Mouse (Mus musculus): ENCODE data around the gene Zfhx3. TPM values are rescaled to one million over a fixed set of nuclear protein-coding genes. Genes with fewer than 3 reads are reported as not detected.

The Zfhx3 gene
- total and polyA plus RNA-seq, 3 experiments: 0.23 to 2.5 TPM; not detected in 1

DNA sequence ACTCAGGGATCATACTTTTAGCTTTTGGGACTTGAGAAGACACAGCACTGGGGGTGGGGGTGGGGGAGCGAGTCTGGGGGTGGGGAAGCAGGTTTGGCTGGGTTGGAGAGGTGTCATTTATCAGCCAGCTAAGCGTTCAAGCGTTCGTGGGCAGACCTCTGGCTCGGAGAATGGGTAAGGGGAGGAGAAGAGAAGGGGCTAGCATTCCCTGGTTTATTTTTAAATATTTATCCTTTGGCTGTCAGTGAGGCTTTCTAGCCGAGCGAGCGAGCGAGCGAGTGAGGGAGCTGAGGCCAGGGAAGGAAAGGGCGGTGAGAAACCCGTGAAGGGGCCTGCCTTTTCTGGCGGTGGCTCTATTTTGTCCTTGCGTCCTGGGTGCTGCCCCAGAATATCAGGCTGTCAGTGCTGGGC lies 769.6 kb downstream of the Zfhx3 start:
- Histone ChIP-seq H3K4me1 (ENCODE audit: control insufficient read depth in 1 of 2, insufficient read depth in 2 of 2, low read length in 2 of 2) (no peaks in the 10 kb centered on the region; a peak in 1 of 4 replicates), H3K27me3 (ENCODE audit: control insufficient read depth in 1 of 2, insufficient read depth in 2 of 2, low read length in 2 of 2) (peaks cover 13 to 14% of the 10 kb centered on the region in 2 experiments), H3K27ac (ENCODE audit: control insufficient read depth, low read depth, low read length) (no peak overlapping the region)

DNA sequence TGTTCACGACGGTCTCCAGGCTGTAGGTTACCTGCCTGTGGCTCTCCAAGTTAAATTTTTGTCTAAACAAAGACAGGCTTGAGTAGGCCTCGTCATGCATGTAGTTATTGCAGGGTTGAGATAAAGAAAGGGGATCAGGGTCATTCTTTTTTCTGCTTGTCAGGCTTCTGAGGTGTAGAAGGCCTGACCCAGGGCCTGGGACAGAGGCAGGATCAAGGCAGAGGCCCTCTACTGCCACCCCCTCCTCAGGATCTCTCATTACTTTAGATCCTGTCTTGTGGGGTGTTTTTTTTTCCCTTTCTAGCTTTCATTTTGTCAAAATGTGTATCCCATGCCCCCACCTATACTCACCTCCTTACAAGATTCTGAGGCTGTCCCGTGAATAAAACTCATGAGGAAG lies 770.2 kb downstream of the Zfhx3 start:
- H3K9ac ChIP-seq (ENCODE audit: control insufficient read depth, low read depth, low read length, poor library complexity, severe bottlenecking): no peak overlapping the region

More for the DNA sequence above, 769.6 kb downstream of the Zfhx3 start:
- no peak for TF ChIP-seq ZC3H11A (IDR thresholded peaks at IDR 0.05; ENCODE audit: low read depth, low read length)
- TF ChIP-seq RCOR1 (IDR thresholded peaks at IDR 0.05; ENCODE audit: low read depth, low read length): no peak
- no peak for TF ChIP-seq TBP (IDR thresholded peaks at IDR 0.05; ENCODE audit: low read depth, low read length)
- TF ChIP-seq CHD2 (IDR thresholded peaks at IDR 0.05; ENCODE audit: low read length): no peak
- TF ChIP-seq USF2 (IDR thresholded peaks at IDR 0.05; ENCODE audit: borderline replicate concordance in 1 of 2, insufficient read depth in 1 of 2, low read depth in 1 of 2, low read length in 2 of 2): no peak
- TF ChIP-seq POLR2AphosphoS5 (IDR thresholded peaks at IDR 0.05; ENCODE audit: borderline replicate concordance, low read depth, low read length): no peak
- TF ChIP-seq EP300 (IDR thresholded peaks at IDR 0.05; ENCODE audit: low read depth in 1 of 2, low read length in 2 of 2): no peak
- no peaks in the 10 kb centered on the region for H3K36me3 ChIP-seq (ENCODE audit: control insufficient read depth in 1 of 2, insufficient read depth in 2 of 2, low read length in 2 of 2)
- no peaks in the 10 kb centered on the region for H3K79me2 ChIP-seq (ENCODE audit: control insufficient read depth, insufficient read depth, low read length, poor library complexity)
- no peak overlapping the region for H3K4me3 ChIP-seq (ENCODE audit: control insufficient read depth in 1 of 2, insufficient read depth in 1 of 2, low read depth in 2 of 2, low read length in 2 of 2)
- no peak overlapping the region for H3K9ac ChIP-seq (ENCODE audit: control insufficient read depth, low read depth, low read length, poor library complexity, severe bottlenecking)
- DNase-seq (ENCODE audit: low read depth, low spot score): no peak
- H3K9me3 ChIP-seq (replicated peaks; ENCODE audit: insufficient read depth, low read length): no peaks in the 10 kb centered on the region

DNA sequence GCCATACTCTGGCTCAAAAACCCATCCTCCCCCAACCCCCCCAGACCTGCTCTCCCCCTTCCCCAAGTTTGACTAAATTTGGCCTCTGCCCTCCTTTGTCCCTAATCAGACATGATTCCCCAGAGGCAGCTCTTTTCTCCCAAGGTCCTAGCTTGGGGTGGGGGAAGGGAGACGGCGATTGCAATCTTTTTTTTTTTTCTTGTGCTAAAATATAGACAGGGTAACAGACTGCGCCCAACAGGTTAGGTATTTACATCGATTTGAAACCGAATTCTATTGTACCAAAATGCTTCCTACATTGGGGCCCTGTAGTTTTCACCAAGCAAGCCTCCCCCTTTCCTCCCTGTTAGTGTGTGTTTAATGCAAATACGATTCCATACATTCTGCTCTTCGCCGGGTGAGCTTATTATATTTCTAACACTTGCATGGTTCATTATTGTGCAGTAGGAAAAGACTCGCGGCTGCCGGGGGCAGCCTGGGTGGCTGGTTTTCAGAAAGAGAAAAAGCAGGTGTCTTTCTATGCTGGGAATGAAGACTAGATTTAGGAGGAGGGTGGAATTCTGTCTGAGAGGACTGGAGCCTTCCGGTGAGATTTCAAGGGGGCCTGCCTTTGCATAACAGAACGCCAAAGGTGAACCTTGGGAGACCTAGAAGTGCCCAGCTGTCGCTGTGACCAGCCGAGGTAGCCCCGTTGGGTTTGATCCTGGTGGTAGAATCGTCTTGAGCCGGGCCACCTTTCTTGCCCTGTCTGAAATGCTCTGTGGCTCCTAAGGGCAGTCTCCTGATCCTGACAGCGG lies 771.1 kb downstream of the Zfhx3 start:
- no peak for DNase-seq (ENCODE audit: low read depth, low spot score)
- Histone ChIP-seq H3K79me2 (ENCODE audit: control insufficient read depth, insufficient read depth, low read length, poor library complexity) (no peaks in the 10 kb centered on the region), H3K36me3 (ENCODE audit: control insufficient read depth in 1 of 2, insufficient read depth in 2 of 2, low read length in 2 of 2) (no peaks in the 10 kb centered on the region), H3K27me3 (ENCODE audit: control insufficient read depth in 1 of 2, insufficient read depth in 2 of 2, low read length in 2 of 2) (peaks cover 13 to 14% of the 10 kb centered on the region in 2 experiments), H3K9me3 (replicated peaks; ENCODE audit: insufficient read depth, low read length) (no peaks in the 10 kb centered on the region), H3K9ac (ENCODE audit: control insufficient read depth, low read depth, low read length, poor library complexity, severe bottlenecking) (no peak overlapping the region), H3K27ac (ENCODE audit: control insufficient read depth, low read depth, low read length) (no peak overlapping the region), H3K4me3 (ENCODE audit: control insufficient read depth in 1 of 2, insufficient read depth in 1 of 2, low read depth in 2 of 2, low read length in 2 of 2) (0 out of 4 replicates have a peak overlapping the region, but pooled peaks of 1 of the 2 experiments have one; percentile 50), H3K4me1 (ENCODE audit: control insufficient read depth in 1 of 2, insufficient read depth in 2 of 2, low read length in 2 of 2) (no peaks in the 10 kb centered on the region; a peak in 1 of 4 replicates)
- TF ChIP-seq ZMIZ1 (IDR thresholded peaks at IDR 0.05; ENCODE audit: low read depth, low read length) (no peak), SIN3A (IDR thresholded peaks at IDR 0.05; ENCODE audit: low read length) (no peak), BHLHE40 (IDR thresholded peaks at IDR 0.05; ENCODE audit: borderline replicate concordance, low read depth, low read length) (no peak), TCF12 (IDR thresholded peaks at IDR 0.05; ENCODE audit: low read depth, low read length) (no peak), RCOR1 (IDR thresholded peaks at IDR 0.05; ENCODE audit: low read depth, low read length) (no peak), MXI1 (IDR thresholded peaks at IDR 0.05; ENCODE audit: low read depth, low read length) (no peak), USF2 (IDR thresholded peaks at IDR 0.05; ENCODE audit: borderline replicate concordance in 1 of 2, insufficient read depth in 1 of 2, low read depth in 1 of 2, low read length in 2 of 2) (no peak), MAZ (IDR thresholded peaks at IDR 0.05; ENCODE audit: low read depth, low read length) (no peak)

More for the DNA sequence above, 770.2 kb downstream of the Zfhx3 start:
- no peaks in the 10 kb centered on the region for H3K36me3 ChIP-seq (ENCODE audit: control insufficient read depth in 1 of 2, insufficient read depth in 2 of 2, low read length in 2 of 2)
- H3K27ac ChIP-seq (ENCODE audit: control insufficient read depth, low read depth, low read length): no peak overlapping the region
- H3K4me1 ChIP-seq (ENCODE audit: control insufficient read depth in 1 of 2, insufficient read depth in 2 of 2, low read length in 2 of 2): no peaks in the 10 kb centered on the region; a peak in 1 of 4 replicates
- TF ChIP-seq MAX (IDR thresholded peaks at IDR 0.05; ENCODE audit: low read length) (no peak), MYB (IDR thresholded peaks at IDR 0.05; ENCODE audit: low read depth, low read length) (no peak), TAL1 (IDR thresholded peaks at IDR 0.05; ENCODE audit: low read length) (no peak)
- H3K27me3 ChIP-seq (ENCODE audit: control insufficient read depth in 1 of 2, insufficient read depth in 2 of 2, low read length in 2 of 2): peaks cover 13 to 14% of the 10 kb centered on the region in 2 experiments
- DNase-seq (ENCODE audit: low read depth, low spot score): no peak
- no peaks in the 10 kb centered on the region for H3K79me2 ChIP-seq (ENCODE audit: control insufficient read depth, insufficient read depth, low read length, poor library complexity)
- no peak overlapping the region for H3K4me3 ChIP-seq (ENCODE audit: control insufficient read depth in 1 of 2, insufficient read depth in 1 of 2, low read depth in 2 of 2, low read length in 2 of 2)
- H3K9me3 ChIP-seq (replicated peaks; ENCODE audit: insufficient read depth, low read length): no peaks in the 10 kb centered on the region

Data from MEL (cell line).